Mouse (Mus musculus) ES-E14 (cell line): ENCODE measurements around the gene Fam117b.

Experiments used
- CHD2 ChIP-seq: IDR thresholded peaks from 2 replicates; pipeline ENCODE4 v1.6.1; 2014; ENCODE audit warnings: mild to moderate bottlenecking, low read depth, low read length, inconsistent platforms
- HCFC1 ChIP-seq: IDR thresholded peaks from 2 replicates; pipeline ENCODE4 v1.6.1; 2012; ENCODE audit warnings: low read length, inconsistent platforms, borderline replicate concordance; ENCODE audit not compliant: insufficient read depth
- ZC3H11A ChIP-seq: IDR thresholded peaks from 2 replicates; pipeline ENCODE4 v1.6.1; 2012; ENCODE audit warnings: low read depth, mild to moderate bottlenecking, inconsistent platforms, low read length, borderline replicate concordance

DNA sequence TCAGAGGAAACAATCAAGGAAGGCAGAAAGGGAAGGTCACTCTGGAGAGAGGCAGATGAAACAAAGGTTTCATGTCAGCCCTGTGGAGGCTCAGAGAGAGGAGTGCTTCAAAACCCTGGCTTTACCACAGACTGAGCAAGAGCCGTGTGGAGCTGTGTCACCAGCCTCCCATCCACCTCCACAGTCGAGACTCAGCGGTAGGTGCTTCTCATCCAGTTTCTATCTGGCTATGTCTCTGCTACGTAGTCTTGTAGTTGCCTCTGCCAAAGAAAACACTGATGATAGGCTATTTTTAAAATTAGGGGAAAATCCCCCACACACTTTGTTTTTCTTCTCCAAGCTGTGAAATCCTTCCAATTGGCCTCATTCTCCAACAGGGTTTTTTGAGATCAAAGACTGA, 25.9 kb upstream of the Fam117b start:
- TF ChIP-seq CHD2 (no peak), ZC3H11A (no peak), HCFC1 (no peak)
